Mouse (Mus musculus): Measurements from ENCODE around the gene Gdpd5.
"Not testable (repeated sequence)": the region's sequence is repeated elsewhere in the genome, so short reads cannot be mapped to it uniquely, and the experiment has no call there.

Gdpd5 gene

DNA sequence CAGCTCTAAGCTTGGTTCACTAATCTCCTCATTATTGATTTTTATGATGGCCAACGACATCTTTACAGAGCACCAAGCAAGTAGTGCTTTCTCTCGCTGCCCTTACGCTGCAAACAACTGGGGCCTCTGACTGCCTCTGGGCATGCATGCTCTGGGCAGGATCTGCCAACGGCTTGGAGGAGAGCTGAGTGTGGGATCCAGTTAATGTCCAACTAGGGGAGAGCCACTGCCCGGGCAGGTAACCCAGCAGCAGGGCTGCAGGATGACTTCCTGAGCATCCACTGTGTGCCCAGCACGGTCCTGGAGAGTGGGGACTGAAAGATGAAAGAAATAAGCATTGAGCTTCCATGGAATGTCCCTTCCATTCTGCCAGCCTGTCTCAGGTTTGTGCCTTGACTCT lies 14.5 kb upstream of the Gdpd5 start:
- DNase-seq (ENCODE audit: low read depth, low spot score), result no peak

DNA sequence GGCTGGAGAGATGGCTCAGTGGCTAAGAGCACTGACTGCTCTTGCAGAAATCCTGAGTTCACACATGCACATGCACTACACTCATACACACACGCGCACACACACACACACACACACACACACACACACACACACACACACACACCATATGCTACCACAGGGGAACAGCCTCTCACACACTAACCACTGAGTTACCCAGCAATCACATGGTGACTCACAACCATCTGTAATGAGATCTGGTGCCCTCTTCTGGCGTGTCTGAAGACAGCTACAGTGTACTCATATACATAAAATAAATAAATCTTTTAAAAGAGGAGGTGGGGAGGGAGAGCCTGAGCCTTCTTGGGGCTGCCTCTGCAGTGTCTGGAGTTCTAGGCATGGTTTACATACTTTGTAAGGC lies 6.9 kb upstream of the Gdpd5 start:
- not testable (repeated sequence) for DNase-seq (ENCODE audit: low read depth, low spot score)

DNA sequence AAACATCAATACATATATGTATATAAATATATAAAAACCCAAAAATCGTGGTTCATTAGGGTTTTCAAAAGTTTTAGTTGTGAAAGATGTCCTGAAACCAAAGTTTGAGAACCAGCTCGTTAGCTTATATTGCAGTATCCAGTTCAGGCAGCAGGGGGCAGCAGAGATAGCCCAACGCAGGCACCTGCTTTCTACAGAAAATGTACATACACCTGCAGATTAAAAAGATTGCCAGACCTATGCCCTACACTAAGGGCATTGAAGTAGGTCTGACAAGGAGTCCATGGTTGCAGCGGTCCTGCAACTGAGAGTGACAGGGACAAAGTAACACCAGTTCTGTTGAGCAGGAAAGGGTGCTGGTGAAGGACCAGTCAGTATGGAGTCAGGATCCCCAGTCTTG lies 5.8 kb upstream of the Gdpd5 start:
- no peak for DNase-seq (ENCODE audit: low read depth, low spot score)

DNA sequence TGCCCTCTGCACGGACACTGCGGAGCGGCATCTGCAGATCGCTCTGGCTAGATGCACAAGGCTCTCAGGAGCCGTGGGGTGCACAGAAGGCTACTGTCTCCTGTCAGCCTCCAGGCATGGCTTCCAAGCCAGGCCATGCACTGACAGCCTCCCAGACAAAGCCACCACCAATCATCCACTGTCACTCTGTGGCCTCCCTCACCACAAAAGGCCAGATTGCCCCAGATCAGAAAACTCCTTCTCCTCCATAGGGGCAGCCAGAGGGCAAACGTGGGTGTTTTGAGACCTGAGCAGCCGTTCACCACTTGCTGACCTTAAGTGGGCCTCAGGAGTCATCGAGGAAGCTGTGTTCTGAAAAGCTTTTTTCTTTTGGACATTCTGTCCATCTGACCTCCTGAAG lies 2.3 kb upstream of the Gdpd5 start:
- no peak for DNase-seq (ENCODE audit: low read depth, low spot score)

DNA sequence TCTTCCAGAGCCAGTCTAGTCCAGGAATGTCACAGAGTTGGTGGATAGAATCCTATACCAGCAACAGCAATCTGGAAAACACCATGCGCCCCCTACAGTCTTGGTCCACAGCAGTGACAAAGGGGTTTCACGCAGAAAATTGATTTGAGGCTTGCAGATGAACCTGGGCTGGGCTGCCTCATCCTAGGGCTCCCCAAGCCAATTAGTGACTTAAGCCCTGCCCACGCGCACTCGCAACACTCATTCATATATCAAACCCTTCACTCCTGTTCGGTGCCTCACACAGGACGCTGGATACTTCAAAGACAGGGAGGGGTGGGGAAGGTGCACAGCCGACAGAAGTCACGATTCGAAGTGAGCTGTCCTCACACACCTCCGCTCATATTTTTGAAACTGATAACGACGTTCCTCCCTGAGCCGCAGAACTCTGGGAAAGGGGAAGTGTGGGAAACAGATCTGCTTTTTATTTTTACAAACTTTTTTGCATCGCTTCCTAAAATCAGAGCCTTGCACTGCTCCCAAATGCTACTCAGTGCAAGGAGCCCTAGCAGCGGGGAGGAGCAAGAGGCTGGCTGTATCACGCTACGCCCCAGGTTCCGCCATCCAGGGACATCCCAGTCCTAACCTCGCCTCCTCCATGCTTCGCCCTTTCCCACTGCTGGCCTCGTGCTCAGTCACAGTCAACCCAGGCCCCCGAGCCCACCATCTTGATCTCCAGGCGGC lies 562 bp upstream of the Gdpd5 start:
- no peak for DNase-seq (ENCODE audit: low read depth, low spot score)

DNA sequence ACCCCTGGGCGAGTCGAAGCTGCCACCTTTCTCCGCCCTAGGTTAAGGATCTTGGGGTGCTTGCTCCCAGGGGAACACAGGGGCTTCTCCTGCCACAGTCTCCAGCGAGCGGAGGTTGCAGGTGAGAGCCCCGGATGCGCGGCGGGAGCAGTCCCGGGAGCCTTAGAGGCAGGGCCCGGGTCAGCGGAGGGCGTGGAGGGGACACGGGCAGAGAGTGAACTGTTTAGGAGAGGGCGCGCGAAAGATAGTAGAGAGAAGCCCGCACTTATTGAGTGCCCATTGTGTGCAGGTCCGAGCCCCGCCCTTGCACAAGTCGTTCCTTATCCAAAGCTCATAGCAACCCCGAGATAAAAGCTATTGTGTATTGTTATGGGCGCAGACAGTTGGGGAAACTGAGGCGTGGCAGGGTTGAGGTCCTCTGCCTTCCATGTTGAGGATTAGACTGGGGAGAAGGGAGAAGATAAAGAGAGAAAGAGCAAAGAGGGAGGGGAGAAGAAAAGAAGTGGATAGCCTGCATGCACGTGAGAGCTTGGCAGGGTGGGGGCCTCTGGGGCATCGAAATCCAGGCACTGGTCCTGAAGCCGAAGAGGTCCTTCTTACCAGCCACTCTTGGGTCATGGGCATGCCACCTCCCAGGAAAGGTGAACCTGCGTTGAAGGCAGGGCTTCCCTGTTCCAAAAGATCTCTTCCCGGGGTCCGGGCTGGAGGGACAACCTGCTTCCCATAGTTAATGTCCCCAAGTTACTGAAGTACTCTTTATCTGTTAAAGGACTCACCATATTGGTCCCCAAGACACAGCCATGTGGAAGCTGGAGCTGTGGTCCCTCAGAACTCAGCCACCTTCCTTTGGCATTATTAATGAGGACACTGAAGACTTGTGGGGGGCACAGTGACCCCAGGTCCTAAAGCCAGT lies 1.1 kb downstream of the Gdpd5 start:
- no peak for DNase-seq (ENCODE audit: low read depth, low spot score)

DNA sequence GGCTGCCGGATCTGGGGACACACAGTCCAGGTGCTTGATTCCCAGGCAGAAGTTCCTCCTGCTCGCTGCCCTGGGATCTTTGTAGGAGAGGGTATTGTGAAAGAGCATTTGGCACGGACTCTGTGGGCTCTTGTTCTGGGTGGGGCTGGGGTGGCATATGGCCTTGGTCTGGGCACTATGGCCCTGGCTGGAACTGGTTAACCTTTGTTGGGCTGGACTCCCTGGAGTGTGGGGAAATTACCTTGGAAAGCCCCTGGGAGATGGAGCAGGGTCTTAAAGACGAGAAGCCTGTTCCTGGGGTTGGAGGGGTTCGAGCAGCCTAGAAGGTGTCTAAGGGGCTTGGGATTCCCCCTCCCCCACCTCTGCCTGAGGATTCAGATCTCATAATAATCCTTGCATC lies 2.0 kb downstream of the Gdpd5 start:
- DNase-seq (ENCODE audit: low read depth, low spot score), result no peak

DNA sequence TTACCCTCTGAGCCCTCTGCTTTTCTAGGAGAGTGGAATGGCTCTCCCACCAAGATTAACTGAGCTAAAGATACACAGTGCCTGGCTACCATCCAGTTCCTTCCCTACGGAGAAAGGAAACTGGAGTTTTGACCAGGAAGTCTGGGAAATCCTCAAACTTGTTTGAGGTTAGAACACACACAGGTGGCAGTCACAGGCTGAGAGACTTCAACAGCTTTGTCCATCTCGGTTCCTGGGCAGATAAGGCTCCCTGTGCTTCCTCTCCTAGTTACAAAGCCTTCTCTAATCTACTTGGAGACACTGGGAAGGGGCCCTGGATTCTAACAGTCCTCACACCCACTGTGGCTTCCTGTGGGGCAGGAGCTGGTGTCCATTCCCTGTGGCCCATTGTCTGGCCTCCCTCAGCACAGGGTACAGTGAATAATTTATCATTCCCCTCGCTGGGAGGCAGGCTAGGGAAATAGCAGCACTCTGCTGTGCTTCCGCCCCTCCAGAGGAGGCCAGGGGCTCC lies 2.9 kb downstream of the Gdpd5 start:
- no peak for DNase-seq (ENCODE audit: low read depth, low spot score)

DNA sequence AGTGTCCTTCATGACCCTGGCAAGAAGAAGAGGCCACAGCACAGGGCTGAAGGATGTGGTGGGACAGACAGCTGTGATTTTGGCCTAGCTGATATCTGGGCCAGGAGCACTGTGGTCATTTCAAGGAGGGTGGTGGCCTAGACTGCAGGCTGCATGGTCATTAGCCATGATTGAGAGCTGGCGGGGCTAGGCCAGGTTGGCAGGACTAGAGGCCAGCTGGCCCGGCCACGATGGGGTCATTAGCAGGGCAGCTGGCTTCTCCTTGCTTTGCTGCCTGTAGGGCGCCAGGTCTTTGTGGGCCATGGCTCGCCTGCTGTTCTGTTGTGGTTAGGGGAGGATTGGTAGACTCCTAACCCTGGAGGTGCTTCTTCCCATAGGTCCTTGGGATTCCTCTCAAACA lies 4.8 kb downstream of the Gdpd5 start:
- no peak for DNase-seq (ENCODE audit: low read depth, low spot score)

DNA sequence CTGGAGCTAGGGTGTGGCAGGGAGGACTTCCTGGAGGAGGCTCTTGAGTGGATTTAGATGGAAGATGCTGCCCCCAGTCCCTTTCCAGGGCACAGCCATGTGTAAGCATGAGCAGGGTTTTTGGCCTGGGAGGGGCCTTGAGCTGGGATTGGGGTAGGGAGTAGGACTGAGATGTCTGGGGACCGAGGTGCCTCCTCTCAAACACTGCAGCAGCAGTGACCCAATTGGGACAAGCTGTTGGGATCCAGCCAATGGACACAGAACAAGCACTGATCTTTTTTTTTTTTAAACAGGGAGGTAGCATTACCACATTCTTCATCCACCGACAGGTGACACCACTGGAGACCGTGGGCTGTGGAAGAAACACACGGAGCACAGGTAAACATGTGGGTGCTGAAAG lies 5.6 kb downstream of the Gdpd5 start:
- DNase-seq (ENCODE audit: low read depth, low spot score), result no peak

DNA sequence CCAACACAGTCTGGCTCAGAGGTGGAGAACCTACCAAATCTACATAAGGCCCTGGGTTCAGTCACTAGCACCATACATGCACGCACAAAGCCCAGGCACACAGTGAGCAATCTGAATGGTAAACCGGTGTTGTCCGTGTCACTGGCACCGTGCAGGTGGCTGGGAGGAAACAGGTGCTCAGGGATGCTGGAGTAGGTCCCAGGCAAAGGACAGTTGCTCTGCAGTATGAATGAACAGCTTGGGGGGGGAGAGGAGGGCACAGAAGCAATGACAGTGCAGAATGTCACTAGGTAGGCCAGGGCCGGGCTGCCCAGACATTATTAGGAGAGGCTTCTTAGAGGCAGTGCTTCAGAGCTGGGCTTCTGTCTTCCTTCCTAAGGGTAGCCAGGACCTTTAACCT lies 6.1 kb downstream of the Gdpd5 start:
- DNase-seq (ENCODE audit: low read depth, low spot score), result no peak

DNA sequence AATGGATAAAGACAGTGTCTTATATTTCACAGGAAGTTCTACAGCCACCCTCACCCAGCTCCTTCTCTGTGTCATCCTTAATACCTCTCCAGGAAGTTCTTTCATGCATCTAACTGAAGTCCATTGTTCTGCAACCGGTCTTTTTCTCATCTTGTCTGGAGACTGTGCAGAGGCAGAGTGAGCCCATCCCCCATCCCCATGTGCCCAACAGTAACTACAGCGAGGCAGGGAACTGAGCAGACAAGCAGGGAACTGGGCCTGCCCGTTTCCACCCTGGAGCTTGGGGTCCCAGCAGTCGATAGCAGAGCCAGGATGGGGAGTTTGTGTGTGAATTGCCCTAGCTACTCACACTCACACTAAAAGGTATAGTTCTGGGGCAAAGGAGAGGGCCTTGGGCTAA lies 9.3 kb downstream of the Gdpd5 start:
- DNase-seq (ENCODE audit: low read depth, low spot score), result no peak

DNA sequence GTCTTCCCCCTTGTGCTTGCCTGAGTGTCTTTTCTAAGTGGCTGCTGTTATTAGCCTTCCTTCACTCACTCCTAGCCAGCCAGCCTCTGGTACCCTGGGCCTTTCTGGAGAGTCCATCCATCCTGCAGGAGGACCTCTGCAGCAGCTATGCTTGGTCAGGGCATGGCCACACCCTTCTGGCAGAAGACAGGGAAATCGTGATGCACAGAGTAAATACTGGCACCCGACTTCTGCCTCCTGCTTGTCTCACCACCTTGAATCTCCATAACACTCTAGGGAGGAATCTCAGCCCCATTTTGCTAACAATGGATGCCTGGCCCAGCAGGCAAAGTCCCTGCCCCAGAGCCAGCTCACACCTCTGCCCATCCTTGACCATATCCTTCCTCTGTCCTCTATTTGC lies 11.5 kb downstream of the Gdpd5 start:
- DNase-seq (ENCODE audit: low read depth, low spot score), result no peak

DNA sequence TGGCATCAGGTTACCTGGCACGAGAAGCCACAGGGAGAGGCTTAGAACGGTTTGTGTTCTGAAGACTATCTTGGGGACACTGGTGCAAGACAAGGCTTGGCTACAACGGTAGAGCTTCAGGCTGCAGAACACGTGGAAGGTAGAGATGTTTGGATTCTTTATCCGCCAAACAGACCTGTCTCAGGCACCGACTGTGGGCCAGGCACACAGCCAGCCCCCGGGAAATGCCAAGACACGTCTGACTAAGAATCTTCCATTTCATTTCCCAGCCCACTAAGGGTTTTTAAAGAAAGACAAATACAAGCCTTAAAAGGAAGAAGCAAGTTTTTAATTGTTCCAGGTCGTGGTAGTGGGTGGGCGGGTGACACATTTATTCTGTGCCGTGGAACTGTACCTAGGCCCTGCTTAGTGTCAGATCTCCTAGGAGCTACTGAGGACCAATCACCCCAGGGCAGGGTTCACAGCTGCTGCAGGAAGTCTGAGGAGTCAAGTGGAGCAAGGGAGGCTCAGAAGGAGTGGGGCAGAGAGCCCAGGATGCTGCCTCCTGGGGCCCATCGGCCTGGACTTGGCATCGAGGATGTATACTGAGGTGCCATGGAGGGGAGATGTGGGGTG lies 12.6 kb downstream of the Gdpd5 start:
- DNase-seq (ENCODE audit: low read depth, low spot score), result no peak

DNA sequence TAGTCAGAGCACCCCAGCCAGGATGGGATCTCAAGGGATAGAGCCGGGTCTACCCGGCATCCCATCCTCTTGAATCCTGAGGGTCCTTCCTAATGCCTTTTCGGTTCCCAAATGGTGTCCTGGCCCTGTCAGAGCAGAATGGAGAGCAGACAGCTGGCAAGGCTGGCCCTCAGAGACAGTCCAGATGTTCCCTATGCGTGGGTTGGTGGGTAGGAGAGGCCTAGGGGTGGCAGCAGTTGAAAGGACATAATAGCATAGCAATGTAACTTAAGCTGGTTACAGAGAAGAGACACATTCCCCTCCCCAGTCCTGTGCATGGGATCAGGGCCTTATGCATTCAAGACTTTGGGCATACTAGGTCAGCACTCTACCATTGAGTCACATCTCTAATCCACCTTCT lies 14.2 kb downstream of the Gdpd5 start:
- DNase-seq (ENCODE audit: low read depth, low spot score), result no peak

DNA sequence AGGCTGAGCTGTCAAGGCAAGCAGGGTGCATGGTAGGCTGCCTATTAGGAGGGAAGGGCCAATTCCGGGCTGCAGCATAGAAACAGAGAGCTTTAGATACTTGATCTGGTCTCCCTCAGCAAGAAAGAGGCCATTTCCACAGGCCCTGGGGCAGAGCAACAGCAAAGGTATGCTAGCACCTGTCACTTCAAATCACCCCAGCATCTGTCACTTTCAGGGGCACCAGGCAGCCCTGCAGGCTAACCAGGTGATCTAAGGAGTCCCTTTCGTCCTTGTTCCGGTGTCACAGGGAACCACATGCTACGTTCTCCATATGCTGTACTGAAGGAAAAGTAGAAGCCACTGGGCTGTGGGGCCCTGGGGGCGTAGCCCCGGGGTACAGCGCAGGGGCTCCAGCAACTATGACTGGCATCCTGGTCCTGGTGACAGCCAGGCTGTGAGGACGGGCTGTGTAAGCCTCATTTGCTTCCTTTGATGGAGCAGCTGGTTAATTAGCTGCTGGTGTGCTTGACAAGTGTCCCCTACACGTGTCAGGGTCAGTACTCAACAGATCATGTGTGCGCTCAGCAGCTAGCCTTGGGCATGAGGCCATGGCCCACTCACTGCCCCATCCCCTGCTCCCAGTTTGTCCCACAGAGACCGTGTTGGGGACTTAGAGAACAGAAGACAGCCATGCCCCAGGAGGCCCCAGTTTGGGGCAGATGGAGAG lies 14.8 kb downstream of the Gdpd5 start:
- no peak for DNase-seq (ENCODE audit: low read depth, low spot score)

DNA sequence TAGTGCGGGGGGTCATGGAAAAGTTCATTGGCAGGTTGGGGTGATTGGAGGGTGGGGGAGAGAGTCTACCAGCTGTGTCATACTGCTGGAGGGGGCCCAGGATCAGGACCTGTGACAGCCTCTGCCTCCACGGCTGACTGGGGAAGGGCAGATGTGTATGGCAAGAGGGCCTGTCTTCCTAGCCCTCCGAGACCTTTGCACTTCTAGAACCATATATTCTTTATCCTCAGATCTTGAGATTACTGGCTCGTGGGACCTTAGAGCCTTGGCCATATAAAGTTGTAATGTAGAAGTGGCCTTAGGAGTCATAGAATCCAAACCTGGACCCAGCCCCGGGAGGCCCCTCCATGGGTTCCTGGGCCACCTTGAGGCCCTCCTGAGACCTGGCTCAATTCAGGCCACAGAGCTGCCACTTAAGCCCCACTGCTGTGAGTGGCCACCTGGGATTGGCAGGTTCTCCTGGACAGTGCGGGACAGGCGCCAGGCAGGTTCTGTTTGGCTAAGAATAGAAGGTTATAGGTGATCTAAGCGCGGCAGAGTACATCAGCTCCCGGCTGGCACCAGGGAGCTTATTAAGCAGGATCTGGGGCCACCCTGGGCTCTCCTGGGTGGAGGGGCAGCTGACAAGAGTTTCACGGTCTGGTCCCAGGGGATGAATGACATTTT lies 15.9 kb downstream of the Gdpd5 start:
- no peak for DNase-seq (ENCODE audit: low read depth, low spot score)

DNA sequence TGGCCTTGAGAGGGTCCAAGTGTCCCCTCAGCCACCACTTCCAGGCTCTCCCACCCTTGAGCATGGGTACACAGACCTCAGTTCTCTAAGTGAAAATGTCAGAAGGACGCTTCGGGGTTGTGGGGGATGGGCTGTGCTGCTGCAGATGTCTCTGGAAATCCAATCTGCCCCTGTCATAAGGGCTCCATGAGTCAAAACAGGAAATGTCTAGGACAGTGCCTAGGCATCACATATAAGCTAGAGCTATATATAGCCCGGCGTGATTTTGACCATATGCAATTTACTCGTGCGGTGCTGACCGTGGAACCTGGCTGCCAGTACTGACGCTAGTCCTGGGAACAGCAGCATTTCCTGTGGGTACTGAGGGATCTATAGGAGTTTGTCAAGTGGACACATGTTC lies 20.2 kb downstream of the Gdpd5 start:
- no peak for DNase-seq (ENCODE audit: low read depth, low spot score)

DNA sequence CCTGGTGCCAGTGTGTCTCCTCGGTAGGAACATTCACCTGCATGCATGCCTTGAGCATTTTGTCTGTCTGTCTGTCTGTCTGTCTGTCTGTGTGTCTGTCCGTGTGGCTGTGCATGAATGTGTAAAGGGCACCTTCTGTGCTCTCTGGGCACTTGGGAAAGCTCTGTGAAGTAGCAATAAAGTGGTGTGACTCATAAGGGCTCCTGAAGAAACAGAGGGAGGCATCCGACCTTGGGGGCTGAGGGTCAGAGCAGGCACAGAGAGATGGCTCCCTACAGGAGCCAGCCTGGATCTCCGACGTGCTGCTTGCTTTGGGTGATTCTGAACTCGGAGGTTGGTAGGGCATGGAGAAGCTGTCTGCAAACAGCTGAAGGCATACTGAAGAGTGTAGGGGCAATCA lies 21.3 kb downstream of the Gdpd5 start:
- DNase-seq (ENCODE audit: low read depth, low spot score), result no peak

DNA sequence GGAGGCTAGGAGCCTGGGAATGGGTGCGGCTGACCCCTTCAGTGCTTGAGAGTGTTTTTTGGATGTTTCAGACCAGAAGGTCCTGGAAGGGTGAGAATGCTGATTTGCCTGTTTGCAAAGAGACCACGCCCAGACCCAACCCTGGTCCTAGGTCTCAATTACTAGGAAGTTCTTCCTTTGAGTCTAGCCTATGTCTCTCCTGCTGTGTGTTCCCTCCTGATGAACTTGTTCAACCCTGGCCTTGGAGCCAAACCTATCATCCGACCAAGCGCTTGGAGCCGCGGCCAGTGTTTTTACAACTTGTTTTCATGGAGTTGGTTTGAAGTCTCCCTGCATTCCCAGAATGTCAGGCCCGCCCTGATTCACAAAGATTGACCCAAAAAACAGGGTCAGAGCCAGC lies 22.0 kb downstream of the Gdpd5 start:
- no peak for DNase-seq (ENCODE audit: low read depth, low spot score)

DNA sequence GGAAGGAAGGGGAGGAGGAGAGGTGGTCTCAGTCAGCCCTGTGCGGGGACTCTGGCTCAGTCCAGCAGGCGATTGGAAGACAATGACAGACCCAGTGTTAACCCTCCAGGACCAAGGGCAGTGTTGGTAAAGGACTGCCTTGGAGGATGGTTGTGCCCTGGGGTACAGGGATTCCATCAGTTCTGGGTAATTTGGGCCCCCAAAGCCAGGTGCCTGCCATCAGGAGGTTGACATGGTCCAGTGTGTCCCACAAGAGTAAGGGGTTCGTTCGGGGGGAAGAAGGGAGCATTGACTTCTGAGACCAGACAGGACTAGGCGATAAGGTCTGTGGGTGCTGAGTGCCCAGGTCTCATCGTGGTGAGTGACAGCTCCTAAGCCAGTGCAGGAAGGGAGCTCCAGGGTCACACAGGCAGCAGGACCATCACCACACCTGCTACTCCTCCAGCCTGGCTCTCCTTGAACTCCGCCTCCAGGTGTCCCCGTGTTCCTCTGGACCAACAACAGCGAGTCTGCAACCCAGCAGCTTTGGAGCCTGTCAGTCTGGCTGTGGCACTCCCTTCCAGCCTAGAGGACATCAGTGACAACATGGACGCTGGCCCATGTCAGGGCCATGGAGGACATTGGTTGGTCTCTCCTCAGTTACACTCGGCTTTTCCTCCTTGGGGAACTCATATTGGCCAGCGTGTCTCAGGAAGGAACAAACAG lies 23.0 kb downstream of the Gdpd5 start:
- DNase-seq (ENCODE audit: low read depth, low spot score), result no peak

Measured in brain, embryonic 18.5 days (tissue).